Mouse (Mus musculus) layer of hippocampus, adult 18-20 months (tissue): ENCODE results near the gene Slc27a2. TPM values are rescaled to one million over a fixed set of nuclear protein-coding genes. Genes with fewer than 3 reads are reported as not detected.
A peak's percentile ranks its signal among the peaks of the same experiment; 100 is the strongest.
"Not testable (repeated sequence)": the region's sequence is repeated elsewhere in the genome, so short reads cannot be mapped to it uniquely, and the experiment has no call there.

Experiments
- DNase-seq, 2 experiments: peaks; one replicate each; pipeline ENCODE4 v3.0.0; 2022; ENCODE audit warnings: low spot score in 2 of 2
- long read RNA-seq: library from polyadenylated mRNA; stranded (forward); transcript quantifications from one replicate; pipeline ENCODE4 v2.0.0, GENCODE M21; 2021
- total RNA-seq, 2 experiments: library from RNA; stranded (reverse); gene quantifications; 2 replicates each; pipeline ENCODE4 v1.2.3; 2021

Gene Slc27a2
- total RNA-seq = 10 to 100 TPM; 13.9 to 14.2 TPM
- long read RNA-seq, transcript Slc27a2-201 (10 exons, 2,918 nt) = major isoform, 11 of 13 reads
- long read RNA-seq, partial matches to known transcripts = 0 of 13 reads
- long read RNA-seq, other reads (novel, unspliced or antisense) = 2 of 13 reads

GRCm38 (mm10) chr2:126552357-126553290, at the start of gene Slc27a2:
Gene Slc27a2 (plus strand): TSS chr2:126552407.
- DNase-seq = peak; percentile 25 to 27

- no peak for DNase-seq
Observed at GRCm38 (mm10) chr2:126505156-126505555, 47.1 kb upstream of the Slc27a2 start.

- DNase-seq = no peak
Observed at GRCm38 (mm10) chr2:126507477-126507876, 44.7 kb upstream of the Slc27a2 start.

GRCm38 (mm10) chr2:126508228-126508627, 44.0 kb upstream of the Slc27a2 start:
- no peak for DNase-seq

- no peak for DNase-seq
Observed at GRCm38 (mm10) chr2:126515069-126515826, 37.0 kb upstream of the Slc27a2 start.

- DNase-seq = no peak
Observed at GRCm38 (mm10) chr2:126519872-126520581, 32.2 kb upstream of the Slc27a2 start.

- peak in 1 of 2 experiments; percentile 53 for DNase-seq
Observed at GRCm38 (mm10) chr2:126520828-126521227, 31.4 kb upstream of the Slc27a2 start.

GRCm38 (mm10) chr2:126521471-126521870, 30.7 kb upstream of the Slc27a2 start:
- DNase-seq = no peak

GRCm38 (mm10) chr2:126522056-126522455, 30.2 kb upstream of the Slc27a2 start:
- no peak for DNase-seq

- DNase-seq = not testable (repeated sequence)
Observed at GRCm38 (mm10) chr2:126523101-126523745, 29.0 kb upstream of the Slc27a2 start.

GRCm38 (mm10) chr2:126524271-126524670, 27.9 kb upstream of the Slc27a2 start:
- DNase-seq = no peak

- no peak for DNase-seq
Observed at GRCm38 (mm10) chr2:126527461-126527860, 24.7 kb upstream of the Slc27a2 start.

GRCm38 (mm10) chr2:126530581-126530980, 21.6 kb upstream of the Slc27a2 start:
- no peak for DNase-seq

GRCm38 (mm10) chr2:126537654-126538053, 14.6 kb upstream of the Slc27a2 start:
- no peak for DNase-seq

GRCm38 (mm10) chr2:126540390-126540925, 11.7 kb upstream of the Slc27a2 start:
- no peak for DNase-seq

GRCm38 (mm10) chr2:126542211-126542610, 10.0 kb upstream of the Slc27a2 start:
- DNase-seq = no peak

GRCm38 (mm10) chr2:126545297-126545696, 6.9 kb upstream of the Slc27a2 start:
- no peak for DNase-seq

- no peak for DNase-seq
Observed at GRCm38 (mm10) chr2:126546392-126546791, 5.8 kb upstream of the Slc27a2 start.

GRCm38 (mm10) chr2:126549681-126550080, 2.5 kb upstream of the Slc27a2 start:
- peak in 1 of 2 experiments; percentile 30 for DNase-seq

GRCm38 (mm10) chr2:126551244-126551890, 840 bp upstream of the Slc27a2 start:
- DNase-seq = no peak
